Mouse (Mus musculus): ENCODE measurements around the gene Dhodh. TPM values are rescaled to one million over a fixed set of nuclear protein-coding genes. Genes with fewer than 3 reads are reported as not detected.

The Dhodh gene
- polyA plus RNA-seq (2015; fragmentation: Nextera tagmentation; extraction: Ambion mirVana): 42.0 and 50.2 TPM in 2 replicates

- peak; percentile 99 for ATAC-seq (replicated peaks; ENCODE audit: low FRiP score)
- Histone ChIP-seq H3K27me3 (no peaks in the 10 kb centered on the region), H3K27ac (peak within 1 kb of the TSS; percentile 99), H3K4me1 (peaks cover 13% of the 10 kb centered on the region), H3K4me2 (peak within 1 kb of the TSS; percentile 88), H3K9ac (peak within 1 kb of the TSS; percentile 73), H3K9me3 (replicated peaks) (no peaks in the 10 kb centered on the region), H3K36me3 (peaks cover 20% of the 10 kb centered on the region), H3K4me3 (replicated peaks) (peak within 1 kb of the TSS; percentile 71)
- WGBS: under 1% methylated on average over 42 of the region's 42 CpGs
These were observed at the start of gene Dhodh for GRCm38 (mm10) chr8:109608271-109609152. Gene Dhodh, minus strand, starts transcription at chr8:109608673.

GRCm38 (mm10) chr8:109656860-109657259 lies 48.4 kb upstream of the Dhodh start:
- no peaks in the 10 kb centered on the region for H3K36me3 ChIP-seq
- H3K4me2 ChIP-seq: no peak overlapping the region
- ATAC-seq (replicated peaks; ENCODE audit: low FRiP score): no peak
- WGBS: 84% methylated on average over 3 of the region's 3 CpGs
- no peak overlapping the region for H3K9ac ChIP-seq
- H3K9me3 ChIP-seq (replicated peaks): no peaks in the 10 kb centered on the region
- H3K4me3 ChIP-seq (replicated peaks): no peak overlapping the region
- no peaks in the 10 kb centered on the region for H3K27me3 ChIP-seq
- no peak overlapping the region for H3K27ac ChIP-seq
- no peaks in the 10 kb centered on the region for H3K4me1 ChIP-seq

GRCm38 (mm10) chr8:109650801-109651200 lies 42.3 kb upstream of the Dhodh start:
- Histone ChIP-seq H3K36me3 (no peaks in the 10 kb centered on the region), H3K4me2 (no peak overlapping the region), H3K9me3 (replicated peaks) (no peaks in the 10 kb centered on the region), H3K4me1 (no peaks in the 10 kb centered on the region), H3K4me3 (replicated peaks) (no peak overlapping the region), H3K27me3 (no peaks in the 10 kb centered on the region), H3K27ac (no peak overlapping the region), H3K9ac (no peak overlapping the region)
- WGBS: 79% methylated on average over 10 of the region's 10 CpGs
- ATAC-seq (replicated peaks; ENCODE audit: low FRiP score): no peak

GRCm38 (mm10) chr8:109648469-109648868 lies 40.0 kb upstream of the Dhodh start:
- no peaks in the 10 kb centered on the region for H3K4me1 ChIP-seq
- no peak for ATAC-seq (replicated peaks; ENCODE audit: low FRiP score)
- whole genome bisulfite sequencing: 39% methylated on average over 7 of the region's 7 CpGs

GRCm38 (mm10) chr8:109647331-109647730 lies 38.9 kb upstream of the Dhodh start:
- no peak overlapping the region for H3K9ac ChIP-seq
- no peak overlapping the region for H3K4me3 ChIP-seq (replicated peaks)
- no peak for ATAC-seq (replicated peaks; ENCODE audit: low FRiP score)
- H3K27me3 ChIP-seq: no peaks in the 10 kb centered on the region
- H3K36me3 ChIP-seq: no peaks in the 10 kb centered on the region
- H3K9me3 ChIP-seq (replicated peaks): no peaks in the 10 kb centered on the region
- H3K27ac ChIP-seq: no peak overlapping the region
- no peak overlapping the region for H3K4me2 ChIP-seq
- H3K4me1 ChIP-seq: no peaks in the 10 kb centered on the region
- 52% methylated on average over 11 of the region's 11 CpGs for WGBS

More at GRCm38 (mm10) chr8:109648469-109648868, 40.0 kb upstream of the Dhodh start:
- Histone ChIP-seq H3K4me2 (no peak overlapping the region), H3K27me3 (no peaks in the 10 kb centered on the region), H3K4me3 (replicated peaks) (no peak overlapping the region), H3K9ac (no peak overlapping the region), H3K27ac (no peak overlapping the region), H3K36me3 (no peaks in the 10 kb centered on the region), H3K9me3 (replicated peaks) (no peaks in the 10 kb centered on the region)

- H3K9ac ChIP-seq: no peak overlapping the region
- no peak overlapping the region for H3K4me3 ChIP-seq (replicated peaks)
- no peaks in the 10 kb centered on the region for H3K36me3 ChIP-seq
- no peak overlapping the region for H3K4me2 ChIP-seq
- ATAC-seq (replicated peaks; ENCODE audit: low FRiP score): no peak
- H3K9me3 ChIP-seq (replicated peaks): no peaks in the 10 kb centered on the region
- H3K4me1 ChIP-seq: no peaks in the 10 kb centered on the region
- no peaks in the 10 kb centered on the region for H3K27me3 ChIP-seq
- whole genome bisulfite sequencing: 78% methylated on average over 5 of the region's 5 CpGs
- H3K27ac ChIP-seq: no peak overlapping the region
These were observed 32.8 kb upstream of the Dhodh start for GRCm38 (mm10) chr8:109641236-109641635.

GRCm38 (mm10) chr8:109640410-109640809 lies 31.9 kb upstream of the Dhodh start:
- Histone ChIP-seq H3K9ac (no peak overlapping the region), H3K4me1 (no peaks in the 10 kb centered on the region), H3K9me3 (replicated peaks) (no peaks in the 10 kb centered on the region), H3K27me3 (no peaks in the 10 kb centered on the region), H3K27ac (no peak overlapping the region), H3K4me3 (replicated peaks) (no peak overlapping the region), H3K36me3 (no peaks in the 10 kb centered on the region), H3K4me2 (no peak overlapping the region)
- WGBS: 60% methylated on average over 7 of the region's 7 CpGs
- no peak for ATAC-seq (replicated peaks; ENCODE audit: low FRiP score)

- no peak overlapping the region for H3K27ac ChIP-seq
- no peak overlapping the region for H3K9ac ChIP-seq
- WGBS: 79% methylated on average over 5 of the region's 5 CpGs
- no peaks in the 10 kb centered on the region for H3K27me3 ChIP-seq
- no peak overlapping the region for H3K4me2 ChIP-seq
- H3K4me3 ChIP-seq (replicated peaks): no peak overlapping the region
- no peak for ATAC-seq (replicated peaks; ENCODE audit: low FRiP score)
- no peaks in the 10 kb centered on the region for H3K9me3 ChIP-seq (replicated peaks)
- H3K36me3 ChIP-seq: no peaks in the 10 kb centered on the region
- H3K4me1 ChIP-seq: no peaks in the 10 kb centered on the region
These were observed 30.4 kb upstream of the Dhodh start for GRCm38 (mm10) chr8:109638851-109639250.

GRCm38 (mm10) chr8:109635146-109635545 lies 26.7 kb upstream of the Dhodh start:
- ATAC-seq (replicated peaks; ENCODE audit: low FRiP score): no peak
- H3K9me3 ChIP-seq (replicated peaks): no peaks in the 10 kb centered on the region
- no peak overlapping the region for H3K4me2 ChIP-seq
- no peaks in the 10 kb centered on the region for H3K27me3 ChIP-seq
- H3K36me3 ChIP-seq: no peaks in the 10 kb centered on the region
- no peak overlapping the region for H3K4me3 ChIP-seq (replicated peaks)
- H3K4me1 ChIP-seq: no peaks in the 10 kb centered on the region
- no peak overlapping the region for H3K9ac ChIP-seq
- H3K27ac ChIP-seq: no peak overlapping the region
- 88% methylated on average over 8 of the region's 8 CpGs for WGBS

- Histone ChIP-seq H3K9ac (no peak overlapping the region), H3K36me3 (no peaks in the 10 kb centered on the region), H3K4me1 (no peaks in the 10 kb centered on the region), H3K27ac (no peak overlapping the region), H3K4me2 (no peak overlapping the region), H3K9me3 (replicated peaks) (no peaks in the 10 kb centered on the region), H3K4me3 (replicated peaks) (no peak overlapping the region), H3K27me3 (no peaks in the 10 kb centered on the region)
- 83% methylated on average over 5 of the region's 5 CpGs for WGBS
- no peak for ATAC-seq (replicated peaks; ENCODE audit: low FRiP score)
These were observed 24.0 kb upstream of the Dhodh start for GRCm38 (mm10) chr8:109632498-109632897.

- WGBS: 61% methylated on average over 6 of the region's 6 CpGs
- Histone ChIP-seq H3K36me3 (no peaks in the 10 kb centered on the region), H3K27ac (no peak overlapping the region), H3K4me1 (no peaks in the 10 kb centered on the region), H3K27me3 (no peaks in the 10 kb centered on the region), H3K4me3 (replicated peaks) (no peak overlapping the region), H3K9ac (no peak overlapping the region), H3K4me2 (no peak overlapping the region), H3K9me3 (replicated peaks) (no peaks in the 10 kb centered on the region)
- ATAC-seq (replicated peaks; ENCODE audit: low FRiP score): no peak
These were observed 20.2 kb upstream of the Dhodh start for GRCm38 (mm10) chr8:109628638-109629037.

GRCm38 (mm10) chr8:109615569-109615968 lies 7.1 kb upstream of the Dhodh start:
- WGBS: 84% methylated on average over 3 of the region's 3 CpGs
- H3K36me3 ChIP-seq: no peaks in the 10 kb centered on the region
- no peak overlapping the region for H3K27ac ChIP-seq
- H3K4me1 ChIP-seq: no peaks in the 10 kb centered on the region
- ATAC-seq (replicated peaks; ENCODE audit: low FRiP score): no peak
- H3K4me2 ChIP-seq: no peak overlapping the region
- H3K4me3 ChIP-seq (replicated peaks): no peak overlapping the region
- no peaks in the 10 kb centered on the region; the same call in 1 of the 2 replicates for H3K27me3 ChIP-seq
- no peak overlapping the region for H3K9ac ChIP-seq
- H3K9me3 ChIP-seq (replicated peaks): no peaks in the 10 kb centered on the region
